Comparison of ENCODE assay signal across 9 mouse cellular contexts in genomic region chrX:84454473-84454872, GRCm38 (mm10).
DNase-seq lines count a peak whose midpoint lies in the region; ATAC-seq lines count a peak whose summit lies in the region.
"Had no signal": no experiment of that assay in that cellular context is flagged by ENCODE, and none has a peak within 500 bp of the region (broad histone marks: within the 10 kb centered on the region; RNA-seq: fewer than 3 reads in every experiment).

No protein-coding gene starts in this region.

- no peak overlapping the region for H3K4me2 ChIP-seq in forebrain, embryonic 12.5 days
- H3K4me2 ChIP-seq: neural tube, embryonic 13.5 days had no signal

- DNase-seq in heart, postnatal 10 days = peak; percentile 5 to 17
- DNase-seq in heart, adult 8-10 months (ENCODE audit: low spot score) = no peak
- DNase-seq in right cerebral cortex, postnatal 4 days = peak; percentile 14
- no peak for DNase-seq in right cerebral cortex, postnatal 36 days (ENCODE audit: low spot score in 2 of 2)
- peak; percentile 4 for DNase-seq in embryo, embryonic 11 days
- peak; percentile 9 for DNase-seq in mesoderm, embryonic 11.5 days (ENCODE audit: low read depth, low spot score)
- no peak for DNase-seq in layer of hippocampus, adult 9-10 months (ENCODE audit: low spot score)

- H3K9me3 ChIP-seq in forebrain, embryonic 12.5 days = no peaks in the 10 kb centered on the region
- H3K9me3 ChIP-seq: neural tube, embryonic 13.5 days had no signal

- H3K36me3 ChIP-seq in forebrain, embryonic 12.5 days (replicated peaks) = no peaks in the 10 kb centered on the region
- H3K36me3 ChIP-seq: neural tube, embryonic 13.5 days had no signal

- H3K4me3 ChIP-seq in forebrain, embryonic 12.5 days (replicated peaks) = no peak overlapping the region
- H3K4me3 ChIP-seq: neural tube, embryonic 13.5 days had no signal

- H3K4me1 ChIP-seq in forebrain, embryonic 12.5 days = no peaks in the 10 kb centered on the region
- H3K4me1 ChIP-seq: neural tube, embryonic 13.5 days had no signal

- H3K27ac ChIP-seq in forebrain, embryonic 12.5 days = no peak overlapping the region
- H3K27ac ChIP-seq: neural tube, embryonic 13.5 days had no signal

- H3K27me3 ChIP-seq in forebrain, embryonic 12.5 days = no peaks in the 10 kb centered on the region
- H3K27me3 ChIP-seq: neural tube, embryonic 13.5 days had no signal

- H3K9ac ChIP-seq in forebrain, embryonic 12.5 days = no peak overlapping the region
- H3K9ac ChIP-seq: neural tube, embryonic 13.5 days had no signal

- WGBS in forebrain, embryonic 12.5 days = 90% methylated on average over 1 of the region's 1 CpGs

- intact Hi-C loops in heart, postnatal 10 days (cut with DNase I) = loop anchor here (10.0 kb wide), 1 partner anchor 1190 kb away; no protein-coding TSS in a partner anchor

- no peak for ATAC-seq in forebrain, embryonic 12.5 days (ENCODE audit: low FRiP score)

Comparison
In these comparisons a context has a peak if more than half of its experiments do, and no peak if none do; other contexts are left out.
1. DNase-seq: peak in heart, postnatal 10 days (2 of 2), right cerebral cortex, postnatal 4 days (single experiment), embryo, embryonic 11 days (single experiment) and mesoderm, embryonic 11.5 days (single experiment); none in heart, adult 8-10 months (single experiment), right cerebral cortex, postnatal 36 days (0 of 2) and layer of hippocampus, adult 9-10 months (single experiment).